Mouse (Mus musculus): ENCODE data around the gene Hoxa6. TPM values are rescaled to one million over a fixed set of nuclear protein-coding genes. Genes with fewer than 3 reads are reported as not detected.
A peak's percentile ranks its signal among the peaks of the same experiment; 100 is the strongest.

The Hoxa6 gene
- total and polyA plus RNA-seq, 2 experiments from 2014 or later = 6.0 to 12.3 TPM

DNA sequence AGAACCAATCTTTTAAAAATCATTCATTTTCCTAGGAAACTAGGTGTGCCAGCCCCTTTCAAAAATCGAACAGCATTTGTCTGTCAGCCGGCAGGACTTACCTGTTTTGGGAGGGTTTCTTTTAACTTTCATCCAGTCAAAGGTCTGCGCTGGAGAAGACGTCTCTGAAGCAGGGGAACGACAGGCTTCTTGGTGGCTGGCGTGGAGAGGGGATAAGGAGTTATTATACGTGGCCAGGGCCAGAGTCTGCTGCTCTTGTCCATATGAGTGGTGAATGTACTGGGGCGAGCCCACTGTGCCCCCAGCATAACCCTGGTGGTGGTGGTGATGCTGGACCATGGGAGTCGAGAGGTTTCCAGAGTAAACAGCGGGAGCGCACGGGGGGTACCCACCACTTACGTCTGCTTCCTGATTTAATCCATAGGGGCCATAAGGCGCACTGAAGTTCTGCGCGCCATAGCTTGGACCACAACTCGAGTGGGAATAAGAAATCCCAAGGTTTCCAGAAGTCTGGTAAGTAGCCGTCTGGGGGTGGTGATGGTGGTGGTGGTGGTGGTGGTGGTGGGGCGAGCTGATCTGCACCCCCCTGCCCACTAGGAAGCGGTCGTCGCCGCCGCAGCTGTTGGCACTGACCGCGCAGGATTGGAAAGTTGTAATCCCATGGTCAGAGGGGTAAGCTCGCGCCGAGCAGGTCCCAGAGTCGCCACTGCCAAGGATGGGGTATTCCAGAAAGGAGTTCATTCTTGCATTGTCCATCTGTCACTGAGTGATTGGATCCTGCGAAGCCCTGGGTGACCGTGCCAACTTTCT, 50.9 kb downstream of the Hoxa6 start:
- no peak for TF ChIP-seq CTCF (IDR thresholded peaks at IDR 0.05; ENCODE audit: low read depth)
- WGBS = 2% methylated on average over 32 of the region's 32 CpGs
- Histone ChIP-seq H3K9ac (replicated peaks; ENCODE audit: low read length) (no peak overlapping the region), H3K27ac (no peak overlapping the region), H3K4me3 (ENCODE audit: low read length) (peak overlapping the region; percentile 67), H3K36me3 (ENCODE audit: insufficient read depth, low read length) (no peaks in the 10 kb centered on the region), H3K4me2 (ENCODE audit: low read depth, low read length) (peak overlapping the region; percentile 93), H3K27me3 (ENCODE audit: insufficient read depth, low read length) (peaks cover 69% of the 10 kb centered on the region), H3K4me1 (ENCODE audit: insufficient read depth, low read length) (no peaks in the 10 kb centered on the region), H3K9me3 (ENCODE audit: low read length) (no peaks in the 10 kb centered on the region)
- ATAC-seq (peak; percentile 1; the same call in 1 of the 2 replicates), DNase-seq (ENCODE audit: low spot score) (no peak)

DNA sequence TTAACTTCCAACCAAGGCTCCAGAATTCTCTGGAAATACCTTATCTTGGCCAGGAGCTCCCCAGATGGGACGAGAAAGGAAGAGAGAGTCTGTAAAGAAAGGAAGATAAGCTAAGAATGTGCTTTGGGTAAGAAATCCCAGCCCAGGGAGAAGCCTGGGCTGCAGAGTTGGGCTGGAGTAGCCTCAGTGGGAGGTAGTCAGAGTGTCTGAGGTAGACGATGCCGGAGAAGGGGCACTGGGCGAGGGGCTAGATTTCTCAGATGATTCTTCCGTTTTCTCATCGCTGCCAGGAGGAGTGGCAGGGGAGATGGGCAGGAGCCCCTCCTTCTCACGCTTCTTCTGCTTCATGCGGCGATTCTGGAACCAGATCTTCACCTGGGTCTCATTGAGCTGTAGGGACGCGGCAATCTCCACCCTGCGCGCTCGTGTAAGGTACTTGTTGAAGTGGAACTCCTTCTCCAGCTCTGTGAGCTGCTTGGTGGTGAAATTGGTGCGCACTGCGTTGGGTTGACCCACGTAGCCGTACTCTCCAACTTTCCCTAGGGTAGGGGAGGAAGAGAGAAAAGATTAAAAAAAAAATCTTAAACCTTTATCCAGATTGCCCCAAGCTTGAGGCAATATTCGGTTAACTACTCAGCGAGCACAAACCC, 51.8 kb downstream of the Hoxa6 start:
- Histone ChIP-seq H3K9me3 (ENCODE audit: low read length) (no peaks in the 10 kb centered on the region), H3K27me3 (ENCODE audit: insufficient read depth, low read length) (peaks cover 79% of the 10 kb centered on the region), H3K27ac (no peak overlapping the region), H3K4me2 (ENCODE audit: low read depth, low read length) (peak overlapping the region; percentile 93), H3K9ac (replicated peaks; ENCODE audit: low read length) (no peak overlapping the region), H3K4me1 (ENCODE audit: insufficient read depth, low read length) (no peaks in the 10 kb centered on the region), H3K36me3 (ENCODE audit: insufficient read depth, low read length) (no peaks in the 10 kb centered on the region), H3K4me3 (ENCODE audit: low read length) (peak overlapping the region; percentile 67)
- no peak for ATAC-seq
- no peak for TF ChIP-seq CTCF (IDR thresholded peaks at IDR 0.05; ENCODE audit: low read depth)
- DNase-seq (ENCODE audit: low spot score) = no peak
- WGBS = 17% methylated on average over 20 of the region's 20 CpGs

MicroRNAs encoded within 50 kb of the gene (microRNA counts, 519-probe panel; counts per million panel counts)
- 370 counts per million, percentile 5 among the panel's probes with 10 or more counts for microRNA mmu-miR-196b

Small RNA genes lying within 50 kb of the gene (microRNA-seq; reads per million reads assigned to microRNA genes)
- gene Mir196b = 15.0 to 17.5 reads per million in 2 experiments

Other genes with a start within 250 kb of the Hoxa6 start
- 9.8 and 11.1 TPM in 2 replicates for gene Skap2, start 196.2 kb downstream of the Hoxa6 start, total RNA-seq (2014; rRNA removed)
- gene Skap2, start 196.2 kb downstream of the Hoxa6 start, polyA plus RNA-seq (2015; fragmentation: Nextera tagmentation; extraction: Ambion mirVana) = 28.1 TPM in 2 replicates
- 1.1 and 3.7 TPM in 2 replicates for gene Hoxa1, start 50.4 kb downstream of the Hoxa6 start, total RNA-seq (2014; rRNA removed)
- 1.1 and 1.2 TPM in 2 replicates for gene Hoxa1, start 50.4 kb downstream of the Hoxa6 start, polyA plus RNA-seq (2015; fragmentation: Nextera tagmentation; extraction: Ambion mirVana)
- 20.3 and 24.3 TPM in 2 replicates for gene Hoxa2, start 43.9 kb downstream of the Hoxa6 start, total RNA-seq (2014; rRNA removed)
- gene Hoxa2, start 43.9 kb downstream of the Hoxa6 start, polyA plus RNA-seq (2015; fragmentation: Nextera tagmentation; extraction: Ambion mirVana) = 16.3 and 16.5 TPM in 2 replicates
- 1.1 and 1.2 TPM in 2 replicates for gene 5730596B20Rik, start 31.2 kb downstream of the Hoxa6 start, total RNA-seq (2014; rRNA removed)
- 1.3 and 1.5 TPM in 2 replicates for gene 5730596B20Rik, start 31.2 kb downstream of the Hoxa6 start, polyA plus RNA-seq (2015; fragmentation: Nextera tagmentation; extraction: Ambion mirVana)
- 4.8 and 7.3 TPM in 2 replicates for gene Hoxa4, start 17.0 kb downstream of the Hoxa6 start, total RNA-seq (2014; rRNA removed)
- 10.5 and 12.0 TPM in 2 replicates for gene Hoxa4, start 17.0 kb downstream of the Hoxa6 start, polyA plus RNA-seq (2015; fragmentation: Nextera tagmentation; extraction: Ambion mirVana)
- 99.2 and 108 TPM in 2 replicates for gene Hoxa5, start 4.1 kb downstream of the Hoxa6 start, total RNA-seq (2014; rRNA removed)
- gene Hoxa5, start 4.1 kb downstream of the Hoxa6 start, polyA plus RNA-seq (2015; fragmentation: Nextera tagmentation; extraction: Ambion mirVana) = 81.7 and 89.4 TPM in 2 replicates
- gene Hoxa3, start 4.6 kb upstream of the Hoxa6 start, total RNA-seq (2014; rRNA removed) = 8.7 and 9.8 TPM in 2 replicates
- gene Hoxa3, start 4.6 kb upstream of the Hoxa6 start, polyA plus RNA-seq (2015; fragmentation: Nextera tagmentation; extraction: Ambion mirVana) = 7.9 and 8.8 TPM in 2 replicates
- 0.83 and 2.2 TPM in 2 replicates for gene Gm28308, start 4.6 kb upstream of the Hoxa6 start, total RNA-seq (2014; rRNA removed)
- gene Gm28308, start 4.6 kb upstream of the Hoxa6 start, polyA plus RNA-seq (2015; fragmentation: Nextera tagmentation; extraction: Ambion mirVana) = not detected in 2 replicates
- gene Hoxa7, start 13.1 kb upstream of the Hoxa6 start, total RNA-seq (2014; rRNA removed) = 2.6 and 2.9 TPM in 2 replicates
- 1.3 and 3.9 TPM in 2 replicates for gene Hoxa7, start 13.1 kb upstream of the Hoxa6 start, polyA plus RNA-seq (2015; fragmentation: Nextera tagmentation; extraction: Ambion mirVana)
- 0.26 TPM in 1 of 2 replicates, not detected in the other for gene Hoxa9, start 22.4 kb upstream of the Hoxa6 start, total RNA-seq (2014; rRNA removed)
- 0.18 TPM in 1 of 2 replicates, not detected in the other for gene Hoxa9, start 22.4 kb upstream of the Hoxa6 start, polyA plus RNA-seq (2015; fragmentation: Nextera tagmentation; extraction: Ambion mirVana)
- not detected in 2 replicates for gene Hoxa10, start 32.1 kb upstream of the Hoxa6 start, total RNA-seq (2014; rRNA removed)
- not detected in 2 replicates for gene Hoxa10, start 32.1 kb upstream of the Hoxa6 start, polyA plus RNA-seq (2015; fragmentation: Nextera tagmentation; extraction: Ambion mirVana)
- not detected in 2 replicates for gene Hoxa11, start 37.1 kb upstream of the Hoxa6 start, total RNA-seq (2014; rRNA removed)
- not detected in 2 replicates for gene Hoxa11, start 37.1 kb upstream of the Hoxa6 start, polyA plus RNA-seq (2015; fragmentation: Nextera tagmentation; extraction: Ambion mirVana)
- not detected in 2 replicates for gene Hoxa13, start 52.2 kb upstream of the Hoxa6 start, total RNA-seq (2014; rRNA removed)
- not detected in 2 replicates for gene Hoxa13, start 52.2 kb upstream of the Hoxa6 start, polyA plus RNA-seq (2015; fragmentation: Nextera tagmentation; extraction: Ambion mirVana)
- 2.0 and 6.2 TPM in 2 replicates for gene Evx1, start 104.8 kb upstream of the Hoxa6 start, total RNA-seq (2014; rRNA removed)
- gene Evx1, start 104.8 kb upstream of the Hoxa6 start, polyA plus RNA-seq (2015; fragmentation: Nextera tagmentation; extraction: Ambion mirVana) = 1.3 and 2.1 TPM in 2 replicates